Mouse (Mus musculus) thymus, adult 18-20 months (tissue): ENCODE measurements around the gene Lmntd1.

Experiments
- DNase-seq, 2 experiments: peaks; one replicate each; pipeline ENCODE4 v3.0.0; 2022; ENCODE audit warnings: mixed read lengths in 2 of 2

Lmntd1 gene

DNA sequence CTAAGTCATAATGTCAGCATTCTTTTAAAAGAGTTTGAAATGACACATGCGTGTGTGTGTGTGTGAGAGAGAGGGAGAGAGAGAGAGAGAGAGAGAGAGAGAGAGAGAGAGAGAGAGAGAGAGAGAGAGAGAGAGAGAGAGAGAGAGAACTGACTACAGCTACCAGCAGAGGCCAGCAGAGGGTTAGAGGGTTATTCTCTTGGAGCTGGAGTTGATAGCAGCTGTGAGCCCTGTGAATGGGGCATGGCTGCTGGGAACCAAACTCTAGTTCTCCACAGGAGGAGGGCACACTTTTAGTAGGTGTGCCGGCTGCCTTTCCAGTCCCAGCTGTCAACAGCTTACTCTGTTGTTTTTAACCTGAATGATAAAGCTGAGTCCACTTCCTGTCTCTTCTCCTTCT, 242.1 kb downstream of the Lmntd1 start:
- no peak for DNase-seq

DNA sequence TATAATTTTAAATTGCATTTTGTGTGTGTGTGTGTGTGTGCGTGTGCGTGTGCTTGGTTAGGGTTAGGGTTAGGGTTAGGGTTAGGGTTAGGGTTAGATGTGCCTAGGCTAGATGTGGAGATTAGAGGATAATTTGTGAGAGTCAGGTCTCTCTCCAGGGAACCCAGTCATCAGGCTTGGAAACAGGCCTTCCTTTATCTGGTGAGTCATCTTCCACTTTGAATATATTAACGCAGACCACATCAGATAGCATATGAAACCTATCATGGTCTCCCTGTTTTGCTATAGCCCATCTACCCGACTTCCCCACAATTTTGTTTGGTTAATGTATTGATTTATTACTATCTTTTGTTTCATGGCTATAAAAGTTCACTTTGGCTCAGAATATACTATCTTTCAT, 242.5 kb downstream of the Lmntd1 start:
- DNase-seq, result no peak

DNA sequence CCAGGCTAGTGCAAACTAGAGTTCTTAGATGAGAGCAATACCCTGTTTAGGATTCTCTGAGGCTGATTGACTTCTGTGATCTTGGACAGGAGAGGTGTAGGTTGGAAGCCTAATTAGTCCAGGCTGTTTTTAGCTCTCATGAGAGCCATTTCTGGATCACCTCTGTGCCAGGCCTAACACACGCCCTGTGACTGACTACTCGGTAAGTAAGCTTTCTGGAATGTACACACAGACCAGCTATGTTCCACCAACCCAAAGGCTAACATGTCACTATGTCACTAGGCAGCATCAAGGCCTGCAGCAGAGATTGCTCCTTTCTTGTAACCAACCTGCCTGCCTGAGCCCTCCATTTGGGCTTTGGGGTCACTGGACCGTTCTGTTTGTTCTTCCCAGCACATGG, 243.8 kb downstream of the Lmntd1 start:
- no peak for DNase-seq

DNA sequence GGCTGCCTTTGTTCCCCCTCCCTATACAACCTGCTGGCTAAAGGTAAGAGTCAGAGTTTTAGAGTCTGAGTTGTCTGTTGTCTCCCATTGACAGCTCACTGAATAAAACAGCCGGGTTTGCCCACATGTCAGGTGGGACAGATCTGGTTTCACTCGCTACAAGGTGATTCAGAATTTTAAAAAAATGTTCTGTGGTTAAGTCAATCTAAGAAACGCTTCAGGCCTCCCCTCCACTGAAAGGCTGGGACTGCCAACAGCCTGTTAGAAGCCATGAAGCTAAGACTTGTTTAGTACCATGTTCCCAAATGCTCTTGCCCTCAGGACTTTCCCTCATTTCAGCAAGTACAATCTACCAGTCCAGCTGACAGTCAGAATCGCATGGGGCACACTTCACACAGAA, 244.8 kb downstream of the Lmntd1 start:
- DNase-seq, result no peak

DNA sequence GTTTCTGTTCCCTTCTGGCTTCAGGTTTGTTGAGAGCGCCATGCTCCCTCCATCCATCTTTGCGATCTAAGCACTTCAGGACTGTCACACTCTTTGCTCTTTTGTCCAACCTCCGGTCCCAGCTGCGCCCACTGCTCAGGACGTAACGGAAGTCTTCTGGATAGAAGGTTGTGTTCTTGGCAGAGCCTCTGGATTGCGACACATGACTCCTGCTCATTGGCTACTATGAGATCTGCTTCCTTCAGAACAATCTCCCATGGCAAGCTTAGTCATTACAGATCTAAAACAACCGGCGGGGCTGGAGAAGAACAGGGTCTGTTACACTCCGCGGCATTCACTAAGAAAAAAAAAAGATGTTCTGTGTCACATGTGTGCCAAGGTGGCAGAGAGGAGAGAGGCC, 247.6 kb downstream of the Lmntd1 start:
- DNase-seq, result no peak

DNA sequence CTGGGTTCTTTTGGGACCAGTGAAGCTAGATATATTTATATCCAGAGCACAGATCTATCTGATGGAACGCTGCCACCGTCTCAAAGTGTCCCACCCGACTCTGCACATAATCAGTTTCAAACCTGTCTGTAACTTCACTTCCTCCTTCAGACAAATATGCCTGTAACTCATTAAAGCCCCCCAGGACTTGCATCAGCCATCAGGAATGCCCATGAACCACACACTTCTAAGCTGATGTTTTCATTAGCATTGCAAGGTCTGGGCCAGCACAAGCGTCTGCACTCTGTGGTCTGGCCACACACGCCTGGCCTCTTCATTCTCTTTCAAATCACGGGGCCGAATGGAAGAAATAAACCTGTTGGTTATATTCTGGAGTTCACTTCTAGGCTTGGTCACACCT, 250.4 kb downstream of the Lmntd1 start:
- no peak for DNase-seq

DNA sequence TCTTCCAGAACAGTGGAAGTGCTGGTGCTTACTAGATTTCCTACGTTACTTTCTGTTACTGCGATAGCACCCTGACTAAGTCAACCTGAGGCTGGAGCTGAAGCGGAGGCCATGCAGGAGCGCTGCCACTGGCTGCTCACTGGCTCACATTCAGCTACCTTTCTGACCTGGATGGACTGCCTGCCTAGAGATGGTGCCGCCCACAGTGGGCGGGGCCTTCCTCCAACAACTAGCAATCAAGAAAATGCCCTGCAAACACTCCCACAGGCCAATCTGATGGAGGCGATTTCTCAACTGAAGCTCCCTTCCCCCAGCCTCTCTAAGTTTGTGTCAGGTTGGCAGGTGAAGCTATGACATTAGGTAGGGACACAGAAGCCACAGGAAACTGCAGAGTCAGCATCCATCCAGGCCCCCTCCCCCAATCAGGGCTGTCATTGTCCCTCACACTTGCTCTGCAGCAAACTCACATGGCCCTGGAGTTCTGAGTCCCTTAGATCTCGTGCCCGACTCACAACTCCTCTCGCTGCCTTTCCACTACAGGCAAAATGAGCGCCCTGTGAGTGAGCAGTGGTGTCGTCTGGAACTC, 252.9 kb downstream of the Lmntd1 start:
- DNase-seq, result no peak

DNA sequence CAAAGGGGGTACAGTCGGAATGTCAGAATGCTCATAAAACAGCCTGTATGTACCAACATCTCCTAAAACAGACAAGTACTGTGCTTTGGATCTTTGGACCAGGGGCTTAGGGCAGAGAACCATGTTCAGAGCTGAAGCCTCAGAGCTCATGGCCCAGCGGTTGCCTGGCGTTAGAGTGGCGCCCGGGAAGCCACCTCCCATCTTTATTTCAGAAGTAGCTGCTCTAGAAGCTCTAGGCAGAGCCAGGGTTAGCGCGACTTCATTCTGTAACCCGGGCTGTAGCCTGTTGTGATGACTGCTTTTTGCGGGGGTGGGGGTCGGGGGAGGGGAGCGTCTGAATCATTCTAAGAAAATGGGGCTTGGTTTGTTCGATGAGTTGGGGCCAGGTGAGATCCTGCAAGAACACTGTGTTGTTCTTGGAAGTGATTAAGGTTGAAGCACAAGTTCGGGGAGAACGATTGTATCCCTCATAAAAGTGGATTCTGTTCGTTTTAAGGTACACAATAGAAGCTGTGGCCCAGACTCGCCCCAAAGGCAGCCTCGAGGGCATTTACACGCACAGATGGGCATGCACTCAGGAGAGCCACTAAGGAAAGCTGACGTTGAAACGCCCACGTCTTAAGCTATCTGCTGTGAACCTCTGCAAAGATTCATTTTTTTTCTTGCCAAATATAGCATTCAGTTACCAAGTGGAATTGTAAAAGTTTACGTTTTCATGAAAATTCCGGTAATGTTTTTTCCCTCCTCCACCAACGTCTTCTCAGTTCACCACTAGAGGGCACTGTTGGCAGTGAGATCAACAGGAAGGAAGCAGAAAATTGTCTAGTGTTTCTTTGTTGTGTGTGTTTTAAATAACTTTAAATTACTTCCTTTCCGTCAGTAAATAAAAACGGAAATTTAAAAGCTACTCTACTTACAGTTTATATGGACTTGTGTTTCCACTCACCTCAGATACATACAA, 254.4 kb downstream of the Lmntd1 start:
- no peak for DNase-seq

DNA sequence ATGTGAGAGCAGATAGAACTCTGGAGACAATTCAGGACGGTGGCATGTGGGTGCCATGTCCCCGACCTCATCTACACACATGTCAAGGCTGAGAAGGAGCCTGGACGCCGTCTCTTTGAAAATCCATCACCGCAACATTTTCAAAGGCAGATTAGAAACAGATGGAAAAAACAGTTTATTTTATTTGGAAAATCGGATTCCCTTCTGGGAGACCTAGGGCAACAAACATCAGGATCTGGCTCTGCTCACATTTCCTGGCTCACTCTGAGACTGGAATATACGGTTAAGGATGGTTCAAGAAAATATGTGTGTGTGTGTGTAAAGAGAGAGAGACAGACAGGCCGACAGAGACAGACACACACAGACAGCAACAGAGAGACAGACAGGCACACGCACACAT, 256.1 kb downstream of the Lmntd1 start:
- no peak for DNase-seq

DNA sequence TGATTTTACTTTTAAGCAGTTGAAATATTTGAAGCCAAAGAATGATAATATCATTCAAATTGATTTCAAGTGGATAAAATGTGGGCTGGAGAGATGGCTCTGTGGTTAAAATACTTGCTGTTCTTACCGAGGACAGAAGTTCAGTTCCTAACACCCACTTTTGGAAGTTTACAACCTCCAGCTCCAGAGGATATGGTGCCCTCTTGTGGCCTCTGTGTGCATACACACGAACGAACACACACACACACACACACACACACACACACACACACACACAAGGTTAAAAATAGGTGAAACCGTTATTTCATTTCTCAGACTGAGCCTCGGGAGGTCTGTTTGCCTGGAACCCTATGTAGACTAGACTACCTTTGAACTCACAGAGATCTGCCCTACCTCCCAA, 260.3 kb downstream of the Lmntd1 start:
- no peak for DNase-seq

DNA sequence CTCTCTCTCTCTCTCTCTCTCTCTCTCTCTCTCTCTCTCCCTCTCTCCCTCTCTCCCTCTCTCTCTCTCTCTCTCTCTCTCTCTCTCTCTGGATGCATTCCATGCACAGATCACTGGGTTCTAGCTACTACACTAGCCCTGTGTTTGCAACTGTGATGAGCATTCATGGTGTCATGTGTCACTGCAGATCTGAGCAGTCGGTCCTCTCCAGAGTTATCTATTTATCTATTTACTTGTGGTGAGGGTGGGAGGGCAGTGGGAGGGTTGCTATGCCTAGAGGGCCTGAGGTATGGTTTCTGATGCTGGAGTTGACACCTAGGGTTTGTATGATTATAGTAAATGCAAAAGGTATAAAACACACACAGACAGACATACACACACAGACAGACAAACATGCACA, 261.4 kb downstream of the Lmntd1 start:
- no peak for DNase-seq

DNA sequence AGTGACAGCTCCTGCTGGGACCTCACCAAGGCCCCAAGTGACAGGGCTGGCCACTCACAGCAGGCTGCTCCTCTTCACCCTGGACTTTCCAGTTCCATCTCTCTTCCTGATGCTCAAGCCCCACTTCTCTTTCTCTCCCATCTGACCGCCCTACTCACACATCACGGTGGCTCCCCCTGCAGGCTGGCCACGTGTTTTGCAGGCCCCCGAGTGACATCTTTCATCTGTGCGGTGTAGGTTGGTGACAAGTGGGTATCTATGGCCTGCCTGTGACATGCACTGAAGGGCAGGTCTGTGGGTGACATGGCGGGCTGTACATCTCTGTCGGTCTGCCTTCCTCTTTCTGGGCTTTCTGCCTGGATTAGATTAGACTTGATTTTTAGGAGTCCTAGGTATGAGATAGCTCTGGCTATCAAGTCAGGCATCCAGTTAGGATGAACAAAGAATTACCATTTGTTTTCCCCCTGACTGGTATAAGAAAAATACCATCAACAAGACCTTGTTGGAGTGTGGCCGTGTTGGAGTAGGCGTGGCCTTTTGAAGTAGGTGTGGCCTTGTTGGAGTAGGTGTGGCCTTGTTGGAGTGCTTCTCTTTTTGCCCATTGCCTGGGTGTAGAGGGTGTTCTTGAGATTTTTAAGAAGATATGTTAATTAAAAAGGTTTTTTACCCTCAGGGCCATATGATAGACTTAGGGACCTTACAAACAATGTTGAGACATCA, 265.8 kb downstream of the Lmntd1 start:
- DNase-seq, result peak in 1 of 2 experiments; percentile 38

DNA sequence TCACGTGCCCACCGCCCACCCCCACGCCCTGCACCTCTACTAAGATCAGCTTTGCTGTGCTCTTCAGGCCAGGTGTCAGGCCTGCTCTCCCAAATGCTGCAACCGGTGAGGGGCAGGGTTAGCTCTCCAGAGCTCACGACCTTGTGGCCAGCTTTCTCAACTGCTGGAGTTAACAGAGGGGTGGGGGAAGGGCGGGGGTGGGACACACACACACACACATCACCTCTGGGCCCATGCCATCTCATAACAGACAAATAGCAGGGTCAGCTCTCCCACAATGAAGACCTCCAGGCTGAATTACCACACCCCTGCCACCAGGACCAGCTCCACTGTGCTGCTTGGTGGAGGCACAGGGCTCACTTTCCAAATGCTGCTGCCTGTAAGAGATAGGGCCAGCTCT, 266.5 kb downstream of the Lmntd1 start:
- no peak for DNase-seq

DNA sequence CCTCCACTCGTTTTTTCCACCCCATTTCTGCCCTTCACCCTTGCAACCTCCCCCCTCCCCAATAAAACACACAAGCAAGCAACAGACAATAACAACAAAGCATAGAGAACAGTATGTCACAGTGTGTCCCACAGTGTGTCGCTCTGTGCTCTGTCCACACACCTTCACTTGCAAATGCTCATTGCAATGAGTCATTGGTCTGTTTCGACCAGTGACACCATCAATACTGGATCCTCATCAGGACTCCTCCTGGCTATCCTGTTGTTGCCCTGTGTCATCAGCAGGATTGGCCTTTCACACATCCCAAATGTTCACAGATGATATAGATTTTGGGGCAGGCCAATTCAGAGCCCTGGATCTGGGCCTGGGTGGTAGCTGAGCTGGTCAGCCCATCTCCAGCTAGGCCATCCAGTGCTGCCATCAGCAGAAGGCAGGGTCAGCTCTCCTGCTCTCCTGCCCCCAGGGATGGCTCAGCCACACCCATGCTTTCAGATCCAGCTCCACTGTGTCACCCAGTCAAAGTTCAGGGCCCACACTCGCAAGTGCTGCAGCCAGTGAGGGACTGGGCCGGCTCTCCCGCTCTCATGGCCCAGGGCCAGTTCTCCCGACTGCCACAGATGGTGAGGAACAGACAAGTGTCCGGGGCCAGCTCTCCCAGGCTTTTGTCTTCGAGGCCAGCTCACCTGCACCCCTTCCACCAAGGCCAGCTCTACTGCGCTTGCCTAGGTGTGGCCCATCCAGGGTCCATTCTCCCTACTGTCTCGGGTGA, 267.1 kb downstream of the Lmntd1 start:
- no peak for DNase-seq

DNA sequence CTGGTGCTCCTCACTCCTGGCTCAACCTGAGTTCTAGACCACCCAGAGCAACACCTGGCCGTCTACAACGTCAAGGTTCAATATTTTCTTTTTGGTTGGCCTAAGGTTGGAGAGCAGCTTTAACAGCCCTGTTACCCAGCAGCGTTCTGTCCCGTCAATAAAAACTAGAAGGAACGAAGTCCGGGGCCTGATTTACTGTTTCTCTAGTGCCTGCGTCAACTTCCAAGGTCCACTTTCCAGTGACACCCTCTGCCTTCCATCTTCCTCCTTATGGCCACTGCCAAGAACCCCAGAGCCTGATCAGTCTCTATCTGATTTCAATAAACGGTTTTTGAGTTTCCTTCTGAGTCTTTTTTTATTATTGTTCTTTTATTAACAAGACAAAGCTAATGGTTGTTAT, 267.8 kb downstream of the Lmntd1 start:
- DNase-seq, result no peak

DNA sequence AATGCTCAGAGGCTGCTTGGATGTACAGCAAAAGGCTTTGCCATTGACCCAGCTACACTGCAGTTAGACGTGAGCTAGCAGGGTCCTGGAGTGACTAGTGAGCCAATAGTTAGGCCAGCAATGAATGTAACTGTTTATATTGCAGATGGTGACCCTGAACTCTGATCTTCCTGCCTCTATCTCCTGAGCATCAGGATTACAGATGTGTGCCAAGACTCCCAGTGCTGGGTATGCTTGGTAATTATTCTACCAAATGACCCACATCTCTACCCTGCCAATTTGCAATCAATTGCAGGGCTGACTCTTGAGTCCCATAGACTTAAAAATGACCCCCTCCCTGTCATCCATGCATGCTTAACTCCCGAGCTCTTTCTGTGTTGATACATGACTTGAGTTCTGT, 269.4 kb downstream of the Lmntd1 start:
- DNase-seq, result no peak

DNA sequence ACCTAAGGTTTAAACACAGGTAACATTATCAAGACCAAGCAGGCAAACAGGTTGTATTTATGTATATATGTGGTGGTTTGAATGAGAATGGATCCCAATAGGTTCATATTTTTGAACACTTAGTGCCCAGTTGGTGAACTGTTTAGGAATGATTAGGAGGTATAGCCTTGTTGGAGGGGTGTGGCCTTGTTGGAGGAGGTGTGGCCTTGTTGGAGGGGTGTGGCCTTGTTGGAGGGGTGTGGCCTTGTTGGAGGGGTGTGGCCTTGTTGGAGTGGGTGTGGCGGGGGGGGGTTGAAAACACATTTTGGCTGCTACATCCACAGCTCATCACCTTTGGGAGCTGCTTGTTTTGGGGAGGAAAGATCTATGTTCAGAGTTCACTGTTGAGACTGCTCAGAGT, 270.7 kb downstream of the Lmntd1 start:
- DNase-seq, result no peak

DNA sequence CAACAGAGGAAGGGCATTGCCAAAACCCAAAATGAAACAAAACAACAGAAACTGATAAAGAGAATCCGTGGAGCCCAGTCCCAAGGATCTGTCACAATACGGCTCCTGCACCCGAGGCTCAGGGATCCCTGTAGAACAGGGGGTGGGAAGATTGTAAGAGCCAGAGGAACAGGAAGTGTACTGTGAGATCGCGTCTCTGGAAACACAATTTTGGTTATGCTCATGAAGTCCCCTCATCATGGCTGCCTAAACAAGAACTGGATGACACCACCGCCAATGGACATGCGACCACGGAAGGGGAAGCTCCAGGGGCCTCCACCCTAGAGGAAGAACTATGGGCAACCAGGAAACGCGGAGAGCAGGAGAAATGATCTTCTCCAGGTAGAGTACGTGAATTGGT, 271.3 kb downstream of the Lmntd1 start:
- no peak for DNase-seq

DNA sequence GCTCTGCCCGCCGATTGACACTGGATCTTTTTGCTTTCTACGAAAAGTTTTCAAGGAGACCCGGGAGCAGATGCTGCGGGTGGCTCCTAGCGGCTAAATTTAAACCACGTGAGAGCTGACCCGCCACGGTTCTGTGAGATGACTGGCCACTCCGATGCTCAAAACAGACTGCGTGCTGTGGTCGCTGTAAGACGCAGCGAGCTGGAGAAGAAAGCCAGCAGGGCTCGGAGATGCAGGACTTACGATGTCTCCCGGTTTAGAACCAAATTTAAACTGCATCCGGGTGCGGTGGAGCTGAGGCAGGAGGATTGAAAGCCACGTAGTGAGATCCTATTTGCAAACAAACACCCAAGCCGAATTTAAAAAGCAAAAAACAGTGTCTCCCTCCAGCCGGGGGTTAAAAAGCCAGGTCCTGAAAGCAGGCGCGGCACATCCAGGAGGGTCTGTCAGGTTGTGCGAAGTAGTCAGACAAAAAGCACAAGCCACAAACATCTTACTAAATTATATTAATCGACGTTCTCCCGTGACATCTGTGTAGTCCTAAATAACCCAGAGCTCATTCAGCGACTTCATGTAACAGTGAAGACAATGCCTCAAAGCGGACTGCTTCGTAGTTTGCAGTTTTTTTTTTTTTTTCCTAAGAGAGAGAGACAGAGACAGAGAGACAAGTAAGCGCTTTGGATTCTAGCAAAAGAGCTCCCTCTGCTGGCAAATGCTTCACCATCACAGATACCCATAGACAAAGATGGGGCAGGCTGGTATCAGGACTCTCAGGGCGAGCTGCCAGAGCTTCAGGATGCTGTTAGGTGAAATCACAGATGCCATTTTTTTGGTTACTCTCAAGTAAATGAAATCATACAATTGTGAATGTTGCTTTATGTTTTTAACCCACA, 272.6 kb downstream of the Lmntd1 start:
- DNase-seq, result peak; percentile 62 to 80

DNA sequence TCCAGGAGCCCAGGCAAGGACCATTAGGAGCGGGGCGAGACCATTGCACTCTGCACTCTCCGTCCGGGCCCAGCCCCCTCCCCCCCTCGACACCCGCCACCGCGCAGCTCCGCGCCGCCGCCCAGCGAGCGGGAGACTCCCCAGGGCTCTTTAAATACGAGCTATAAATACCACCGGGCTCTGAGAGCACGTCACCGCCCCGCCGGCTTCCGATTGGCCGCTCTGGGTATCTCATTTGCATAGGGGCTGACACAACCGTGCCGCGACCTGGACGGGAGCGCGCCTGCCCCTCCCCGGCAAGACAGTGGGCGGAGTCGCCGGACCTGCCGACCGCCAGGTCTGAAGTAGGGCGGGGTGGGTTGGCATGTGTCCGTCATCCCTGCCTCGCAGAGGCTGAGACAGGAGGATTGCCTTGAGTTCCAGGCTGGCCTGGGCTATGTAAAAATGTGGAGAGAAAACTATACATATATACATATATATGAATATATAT, 273.4 kb downstream of the Lmntd1 start:
- peak; percentile 96 to 97 for DNase-seq

DNA sequence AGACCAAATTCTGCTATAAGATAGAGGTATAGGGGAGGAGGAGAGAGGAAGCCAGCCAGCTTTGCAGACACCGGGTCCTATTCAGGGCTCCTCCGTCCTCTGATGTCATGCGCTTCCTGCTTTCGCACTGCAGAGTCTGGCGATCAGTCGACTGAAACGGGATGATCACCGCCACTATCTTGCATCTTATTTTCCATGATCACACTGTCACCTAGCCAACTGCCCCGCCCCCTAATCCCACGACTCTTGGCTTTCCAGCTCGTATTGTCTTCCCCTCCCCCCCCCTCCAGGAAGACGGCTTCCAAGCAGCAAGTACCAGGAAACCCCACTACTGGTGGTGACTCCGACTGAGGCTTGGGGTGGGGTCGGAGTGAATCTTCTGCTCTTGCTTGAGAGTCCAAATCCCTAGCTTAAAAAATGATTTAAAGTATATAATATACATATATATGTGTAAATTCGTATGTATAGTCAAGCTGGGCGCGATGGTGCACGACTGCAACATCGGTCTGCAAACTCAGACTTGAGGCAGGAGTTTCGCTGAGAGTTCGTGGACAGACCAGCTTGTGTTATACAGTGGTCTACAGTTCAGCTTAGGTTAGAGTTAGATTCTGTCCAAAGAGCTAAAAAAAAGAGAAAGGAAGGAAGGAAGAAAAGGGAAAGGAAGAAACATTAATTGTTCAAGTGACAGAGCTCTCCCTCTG, 274.0 kb downstream of the Lmntd1 start:
- DNase-seq, result peak; percentile 62 to 77
